20 mouse cellular contexts compared by ENCODE assay signal in the genomic region with DNA sequence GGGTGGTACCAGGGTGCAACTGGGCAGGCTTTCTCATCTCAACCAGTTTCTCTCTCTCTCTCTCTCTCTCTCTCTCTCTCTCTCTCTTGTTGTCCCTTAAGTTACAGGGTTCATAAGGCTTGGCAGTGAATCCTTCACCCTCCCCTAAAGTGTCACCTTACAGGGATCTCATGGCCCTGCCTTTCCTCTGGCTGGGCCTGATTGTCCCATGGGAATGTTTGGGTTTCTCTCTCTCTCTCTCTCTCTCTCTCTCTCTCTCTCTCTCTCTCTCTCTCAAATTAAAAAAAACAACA. TPM values are rescaled to one million over a fixed set of nuclear protein-coding genes. Genes with fewer than 3 reads are reported as not detected.
DNase-seq lines count a peak whose midpoint lies in the region; ATAC-seq and TF ChIP-seq lines count a peak whose summit lies in the region.
"Had no signal": no experiment of that assay in that cellular context is flagged by ENCODE, and none has a peak within 500 bp of the region (broad histone marks: within the 10 kb centered on the region; RNA-seq: fewer than 3 reads in every experiment).

No protein-coding gene starts in this region.

- TF ChIP-seq EP300 in stomach, postnatal 0 days (optimal IDR thresholded peaks at IDR 0.05) = no peak

- ATAC-seq in hindbrain, embryonic 12.5 days (ENCODE audit: low FRiP score) = no peak
- ATAC-seq in lung, embryonic 16.5 days (ENCODE audit: low read depth) = no peak
- ATAC-seq in limb, embryonic 14.5 days (ENCODE audit: low FRiP score, low read depth) = no peak
- ATAC-seq in stomach, postnatal 0 days (ENCODE audit: low FRiP score, low TSS enrichment) = no peak
- no peak for ATAC-seq in megakaryocyte-erythroid progenitor cell, adult 5-6 weeks (replicated peaks; ENCODE audit: low FRiP score, low TSS enrichment, poor library complexity, severe bottlenecking)
- ATAC-seq: forebrain, embryonic 14.5 days; midbrain, embryonic 13.5 days had no signal

- peak overlapping the region; percentile 47; the same call in 1 of the 2 replicates for H3K4me3 ChIP-seq in hindbrain, embryonic 12.5 days
- no peak overlapping the region for H3K4me3 ChIP-seq in hindbrain, embryonic 10.5 days
- H3K4me3 ChIP-seq in lung, embryonic 16.5 days (ENCODE audit: low read length) = peak overlapping the region; percentile 23
- no peak overlapping the region for H3K4me3 ChIP-seq in limb, embryonic 14.5 days (replicated peaks; ENCODE audit: low read length)
- peak overlapping the region; percentile 1; the same call in 1 of the 2 replicates for H3K4me3 ChIP-seq in stomach, postnatal 0 days (ENCODE audit: low read depth, low read length)
- H3K4me3 ChIP-seq: midbrain, embryonic 13.5 days had no signal

- no peak overlapping the region for H3K9ac ChIP-seq in hindbrain, embryonic 12.5 days
- peak overlapping the region; percentile 2; the same call in 1 of the 2 replicates for H3K9ac ChIP-seq in lung, embryonic 16.5 days (ENCODE audit: low read length)
- H3K9ac ChIP-seq in limb, embryonic 14.5 days (ENCODE audit: low read depth, low read length, severe bottlenecking) = no peak overlapping the region
- H3K9ac ChIP-seq in stomach, postnatal 0 days (ENCODE audit: low read length) = no peak overlapping the region
- H3K9ac ChIP-seq: midbrain, embryonic 13.5 days had no signal

- H3K4me2 ChIP-seq in hindbrain, embryonic 12.5 days (replicated peaks) = peak overlapping the region; percentile 46
- peak overlapping the region; percentile 73 for H3K4me2 ChIP-seq in lung, embryonic 16.5 days (ENCODE audit: low read depth, low read length)
- H3K4me2 ChIP-seq in limb, embryonic 14.5 days (replicated peaks; ENCODE audit: low read depth, low read length, severe bottlenecking) = peak overlapping the region; percentile 75; the same call in 1 of the 2 replicates
- peak overlapping the region; percentile 76 for H3K4me2 ChIP-seq in stomach, postnatal 0 days (replicated peaks; ENCODE audit: low read depth)
- H3K4me2 ChIP-seq: midbrain, embryonic 13.5 days had no signal

- peaks cover 17% of the 10 kb centered on the region for H3K4me1 ChIP-seq in hindbrain, embryonic 12.5 days
- peaks cover 25% of the 10 kb centered on the region for H3K4me1 ChIP-seq in hindbrain, embryonic 10.5 days (replicated peaks)
- H3K4me1 ChIP-seq in lung, embryonic 16.5 days (replicated peaks; ENCODE audit: control insufficient read depth, insufficient read depth, low read length) = no peaks in the 10 kb centered on the region; the same call in 1 of the 2 replicates
- H3K4me1 ChIP-seq in limb, embryonic 14.5 days (ENCODE audit: control insufficient read depth, insufficient read depth, low read length) = peaks cover 64% of the 10 kb centered on the region
- no peaks in the 10 kb centered on the region for H3K4me1 ChIP-seq in stomach, postnatal 0 days (replicated peaks; ENCODE audit: control insufficient read depth, insufficient read depth)

- TF ChIP-seq CTCF in stomach, postnatal 0 days (IDR thresholded peaks at IDR 0.05; ENCODE audit: low read depth) = no peak

- H3K27me3 ChIP-seq in hindbrain, embryonic 12.5 days = peaks cover 97% of the 10 kb centered on the region
- peaks cover 100% of the 10 kb centered on the region for H3K27me3 ChIP-seq in hindbrain, embryonic 10.5 days (ENCODE audit: insufficient read depth, poor library complexity, severe bottlenecking)
- peaks cover 58% of the 10 kb centered on the region for H3K27me3 ChIP-seq in lung, embryonic 16.5 days (ENCODE audit: control insufficient read depth, insufficient read depth, low read depth, low read length)
- peaks cover 31% of the 10 kb centered on the region; the same call in 1 of the 2 replicates for H3K27me3 ChIP-seq in limb, embryonic 14.5 days (ENCODE audit: control insufficient read depth, insufficient read depth, low read length)
- peaks cover 7% of the 10 kb centered on the region; the same call in 1 of the 2 replicates for H3K27me3 ChIP-seq in stomach, postnatal 0 days (ENCODE audit: control insufficient read depth, insufficient read depth, low read length)

- H3K27ac ChIP-seq in hindbrain, embryonic 12.5 days = no peak overlapping the region
- no peak overlapping the region for H3K27ac ChIP-seq in hindbrain, embryonic 10.5 days
- peak overlapping the region; percentile 80 for H3K27ac ChIP-seq in lung, embryonic 16.5 days (ENCODE audit: low read length)
- H3K27ac ChIP-seq in limb, embryonic 14.5 days (replicated peaks; ENCODE audit: low read depth, low read length) = no peak overlapping the region
- peak overlapping the region; percentile 49 for H3K27ac ChIP-seq in stomach, postnatal 0 days (replicated peaks)
- H3K27ac ChIP-seq: midbrain, embryonic 13.5 days had no signal

- no peak for TF ChIP-seq POLR2A in limb, embryonic 14.5 days (IDR thresholded peaks at IDR 0.05; ENCODE audit: borderline replicate concordance, extremely low read depth, insufficient read depth, insufficient read length)

- H3K9me3 ChIP-seq in hindbrain, embryonic 12.5 days (replicated peaks) = no peaks in the 10 kb centered on the region
- no peaks in the 10 kb centered on the region for H3K9me3 ChIP-seq in hindbrain, embryonic 10.5 days
- H3K9me3 ChIP-seq in lung, embryonic 16.5 days (ENCODE audit: control insufficient read depth, low read length) = no peaks in the 10 kb centered on the region
- no peaks in the 10 kb centered on the region for H3K9me3 ChIP-seq in limb, embryonic 14.5 days (ENCODE audit: control insufficient read depth, low read length)
- no peaks in the 10 kb centered on the region for H3K9me3 ChIP-seq in stomach, postnatal 0 days (ENCODE audit: control insufficient read depth, low read length)
- H3K9me3 ChIP-seq: limb, embryonic 15.5 days; midbrain, embryonic 13.5 days had no signal

- H3K36me3 ChIP-seq in hindbrain, embryonic 12.5 days = no peaks in the 10 kb centered on the region
- no peaks in the 10 kb centered on the region for H3K36me3 ChIP-seq in hindbrain, embryonic 10.5 days
- H3K36me3 ChIP-seq in lung, embryonic 16.5 days (ENCODE audit: control insufficient read depth, insufficient read depth, low read length) = no peaks in the 10 kb centered on the region
- peaks cover 35% of the 10 kb centered on the region for H3K36me3 ChIP-seq in limb, embryonic 14.5 days (ENCODE audit: control insufficient read depth, insufficient read depth, low read length)
- H3K36me3 ChIP-seq in stomach, postnatal 0 days (ENCODE audit: control insufficient read depth, insufficient read depth, low read length) = no peaks in the 10 kb centered on the region
- H3K36me3 ChIP-seq: midbrain, embryonic 13.5 days had no signal

- DNase-seq in hindbrain, embryonic 10.5 days (ENCODE audit: low spot score) = no peak
- no peak for DNase-seq in lung, postnatal 4 days
- no peak for DNase-seq in limb, embryonic 14.5 days (ENCODE audit: low spot score)
- DNase-seq in stomach, postnatal 0 days (ENCODE audit: low spot score) = no peak
- no peak for DNase-seq in urinary bladder, postnatal 25 days (ENCODE audit: low spot score)
- DNase-seq: cerebellum, adult 11-12 months; layer of hippocampus, postnatal 36 days; thymus, postnatal 14 days had no signal

RNA-seq across cellular contexts. Expression of a gene that starts 0.9 kb away (rescaled TPM):
- 18.7 and 20.5 TPM in 2 replicates for polyA plus RNA-seq in hindbrain, embryonic 12.5 days (2016; fragmentation: Nextera tagmentation; extraction: Ambion mirVana)
- polyA plus RNA-seq in hindbrain, embryonic 10.5 days (2016; fragmentation: Nextera tagmentation; extraction: Ambion mirVana) = not detected in 2 replicates
- polyA plus RNA-seq in lung, embryonic 16.5 days (2015; fragmentation: Nextera tagmentation; extraction: Ambion mirVana) = 2.0 and 2.2 TPM in 2 replicates
- polyA plus RNA-seq in limb, embryonic 14.5 days (2012; rRNA removed) = 3.9 and 4.3 TPM in 2 replicates
- polyA plus RNA-seq in limb, embryonic 14.5 days (2014; fragmentation: Nextera tagmentation; extraction: Ambion mirVana) = 0.66 and 0.94 TPM in 2 replicates
- 0.33 and 0.80 TPM in 2 replicates for polyA plus RNA-seq in stomach, postnatal 0 days (2015; fragmentation: Nextera tagmentation; extraction: Ambion mirVana)
- 1.5 TPM in 1 of 2 replicates, not detected in the other for total RNA-seq in megakaryocyte-erythroid progenitor cell, adult 5-6 weeks (2014; fragmentation: Nextera tagmentation)
- not detected in 2 replicates for total RNA-seq in megakaryocyte-erythroid progenitor cell, adult 5-6 weeks (2017)
- total RNA-seq: heart, adult 8-10 months; heart, postnatal 14 days; layer of hippocampus, postnatal 36 days; neutrophil, adult 5-6 weeks had no signal
- polyA plus RNA-seq: cortical plate, adult 2 months; embryonic facial prominence, embryonic 14.5 days; forebrain, embryonic 14.5 days; midbrain, embryonic 13.5 days had no signal

RNA-seq across cellular contexts. Expression of a gene that starts 3.2 kb away (rescaled TPM):
- 53.4 and 82.9 TPM in 2 replicates for polyA plus RNA-seq in hindbrain, embryonic 12.5 days (2016; fragmentation: Nextera tagmentation; extraction: Ambion mirVana)
- 1.8 TPM in 1 of 2 replicates, not detected in the other for polyA plus RNA-seq in hindbrain, embryonic 10.5 days (2016; fragmentation: Nextera tagmentation; extraction: Ambion mirVana)
- 32.3 and 36.3 TPM in 2 replicates for polyA plus RNA-seq in lung, embryonic 16.5 days (2015; fragmentation: Nextera tagmentation; extraction: Ambion mirVana)
- polyA plus RNA-seq in limb, embryonic 14.5 days (2012; rRNA removed) = 11.0 and 12.3 TPM in 2 replicates
- polyA plus RNA-seq in limb, embryonic 14.5 days (2014; fragmentation: Nextera tagmentation; extraction: Ambion mirVana) = 3.4 and 3.8 TPM in 2 replicates
- polyA plus RNA-seq in stomach, postnatal 0 days (2015; fragmentation: Nextera tagmentation; extraction: Ambion mirVana) = 8.4 and 8.9 TPM in 2 replicates
- 1.1 and 2.6 TPM in 2 replicates for total RNA-seq in megakaryocyte-erythroid progenitor cell, adult 5-6 weeks (2014; fragmentation: Nextera tagmentation)
- 0.56 and 0.76 TPM in 2 replicates for total RNA-seq in megakaryocyte-erythroid progenitor cell, adult 5-6 weeks (2017)
- total RNA-seq: layer of hippocampus, postnatal 36 days; neutrophil, adult 5-6 weeks had no signal
- polyA plus RNA-seq: cortical plate, adult 2 months; forebrain, embryonic 14.5 days had no signal

RNA-seq across cellular contexts. Expression of a gene that starts 5.5 kb away (rescaled TPM):
- polyA plus RNA-seq in hindbrain, embryonic 12.5 days (2016; fragmentation: Nextera tagmentation; extraction: Ambion mirVana) = 13.7 and 19.5 TPM in 2 replicates
- 3.6 and 9.7 TPM in 2 replicates for polyA plus RNA-seq in hindbrain, embryonic 10.5 days (2016; fragmentation: Nextera tagmentation; extraction: Ambion mirVana)
- polyA plus RNA-seq in lung, embryonic 16.5 days (2015; fragmentation: Nextera tagmentation; extraction: Ambion mirVana) = 6.6 and 7.6 TPM in 2 replicates
- polyA plus RNA-seq in limb, embryonic 14.5 days (2012; rRNA removed) = 12.0 and 15.9 TPM in 2 replicates
- 2.7 and 3.4 TPM in 2 replicates for polyA plus RNA-seq in limb, embryonic 14.5 days (2014; fragmentation: Nextera tagmentation; extraction: Ambion mirVana)
- 2.8 and 2.9 TPM in 2 replicates for polyA plus RNA-seq in stomach, postnatal 0 days (2015; fragmentation: Nextera tagmentation; extraction: Ambion mirVana)
- 0.77 and 1.4 TPM in 2 replicates for total RNA-seq in megakaryocyte-erythroid progenitor cell, adult 5-6 weeks (2014; fragmentation: Nextera tagmentation)
- total RNA-seq in megakaryocyte-erythroid progenitor cell, adult 5-6 weeks (2017) = not detected in 2 replicates
- total RNA-seq: layer of hippocampus, postnatal 36 days; neutrophil, adult 5-6 weeks had no signal
- polyA plus RNA-seq: cortical plate, adult 2 months; forebrain, embryonic 14.5 days; midbrain, embryonic 13.5 days had no signal

RNA-seq across cellular contexts. Expression of a gene that starts 5.5 kb away (rescaled TPM):
- not detected in 2 replicates for polyA plus RNA-seq in hindbrain, embryonic 12.5 days (2016; fragmentation: Nextera tagmentation; extraction: Ambion mirVana)
- polyA plus RNA-seq in hindbrain, embryonic 10.5 days (2016; fragmentation: Nextera tagmentation; extraction: Ambion mirVana) = not detected in 2 replicates
- polyA plus RNA-seq in lung, embryonic 16.5 days (2015; fragmentation: Nextera tagmentation; extraction: Ambion mirVana) = not detected in 2 replicates
- 3.2 and 4.6 TPM in 2 replicates for polyA plus RNA-seq in limb, embryonic 14.5 days (2012; rRNA removed)
- polyA plus RNA-seq in limb, embryonic 14.5 days (2014; fragmentation: Nextera tagmentation; extraction: Ambion mirVana) = 1.1 TPM in 1 of 2 replicates, not detected in the other
- 0.21 TPM in 1 of 2 replicates, not detected in the other for polyA plus RNA-seq in stomach, postnatal 0 days (2015; fragmentation: Nextera tagmentation; extraction: Ambion mirVana)
- not detected in 2 replicates for total RNA-seq in megakaryocyte-erythroid progenitor cell, adult 5-6 weeks (2014; fragmentation: Nextera tagmentation)
- not detected in 2 replicates for total RNA-seq in megakaryocyte-erythroid progenitor cell, adult 5-6 weeks (2017)
- total RNA-seq: adrenal gland, adult 18-20 months; heart, postnatal 14 days; layer of hippocampus, postnatal 36 days; neutrophil, adult 5-6 weeks had no signal
- polyA plus RNA-seq: cortical plate, adult 2 months; embryonic facial prominence, embryonic 14.5 days; forebrain, embryonic 14.5 days; midbrain, embryonic 13.5 days had no signal

RNA-seq across cellular contexts. Expression of a gene that starts 14.0 kb away (rescaled TPM):
- 0.79 and 1.0 TPM in 2 replicates for polyA plus RNA-seq in hindbrain, embryonic 12.5 days (2016; fragmentation: Nextera tagmentation; extraction: Ambion mirVana)
- not detected in 2 replicates for polyA plus RNA-seq in hindbrain, embryonic 10.5 days (2016; fragmentation: Nextera tagmentation; extraction: Ambion mirVana)
- 5.8 and 6.9 TPM in 2 replicates for polyA plus RNA-seq in lung, embryonic 16.5 days (2015; fragmentation: Nextera tagmentation; extraction: Ambion mirVana)
- polyA plus RNA-seq in limb, embryonic 14.5 days (2012; rRNA removed) = 15.8 and 17.0 TPM in 2 replicates
- 8.9 and 10.1 TPM in 2 replicates for polyA plus RNA-seq in limb, embryonic 14.5 days (2014; fragmentation: Nextera tagmentation; extraction: Ambion mirVana)
- polyA plus RNA-seq in stomach, postnatal 0 days (2015; fragmentation: Nextera tagmentation; extraction: Ambion mirVana) = 8.1 and 8.5 TPM in 2 replicates
- 3.4 and 4.1 TPM in 2 replicates for total RNA-seq in megakaryocyte-erythroid progenitor cell, adult 5-6 weeks (2014; fragmentation: Nextera tagmentation)
- total RNA-seq in megakaryocyte-erythroid progenitor cell, adult 5-6 weeks (2017) = 2.6 and 3.1 TPM in 2 replicates
- total RNA-seq: layer of hippocampus, postnatal 36 days; neutrophil, adult 5-6 weeks had no signal
- polyA plus RNA-seq: cortical plate, adult 2 months; forebrain, embryonic 14.5 days; midbrain, embryonic 13.5 days had no signal

Comparison
In these comparisons a context has a peak if more than half of its experiments do, and no peak if none do; other contexts are left out.
1. H3K4me3 ChIP-seq: peak in hindbrain, embryonic 12.5 days (single experiment), lung, embryonic 16.5 days (single experiment) and stomach, postnatal 0 days (single experiment); none in hindbrain, embryonic 10.5 days (single experiment) and limb, embryonic 14.5 days (single experiment).
2. H3K27ac ChIP-seq: peak in lung, embryonic 16.5 days (single experiment) and stomach, postnatal 0 days (single experiment); none in hindbrain, embryonic 12.5 days (single experiment), hindbrain, embryonic 10.5 days (single experiment) and limb, embryonic 14.5 days (single experiment).
3. Peak in every context shown above with its lines, with median percentiles within 50 percentile points of each other: H3K4me2 ChIP-seq.